Comparison of ENCODE assay signal across 21 mouse cellular contexts in genomic region chr16:76878576-76878975, GRCm38 (mm10).
DNase-seq lines count a peak whose midpoint lies in the region; ATAC-seq and TF ChIP-seq lines count a peak whose summit lies in the region.
"Had no signal": no experiment of that assay in that cellular context is flagged by ENCODE, and none has a peak within 500 bp of the region (broad histone marks: within the 10 kb centered on the region; RNA-seq: fewer than 3 reads in every experiment).

No protein-coding gene starts in this region.

- no peak overlapping the region for H3K9ac ChIP-seq in intestine, embryonic 15.5 days
- H3K9ac ChIP-seq in intestine, embryonic 16.5 days (ENCODE audit: low read depth, low read length), result no peak overlapping the region
- no peak overlapping the region for H3K9ac ChIP-seq in intestine, postnatal 0 days (ENCODE audit: low read depth, low read length)

- DNase-seq in spleen, adult 12 weeks (ENCODE audit: low spot score), result no peak
- no peak for DNase-seq in right cerebral cortex, adult 2 months (ENCODE audit: low spot score in 2 of 2)
- DNase-seq: adrenal gland, adult 2 months; adrenal gland, adult 8-10 months; adrenal gland, postnatal 10 days; adrenal gland, postnatal 14 days; adrenal gland, postnatal 25 days; adrenal gland, postnatal 36 days; B cell, adult 2 months; cerebellum, adult 11 months; cerebellum, adult 11-12 months; cerebellum, adult 18-20 months; cerebellum, adult 2 months had no signal

- H3K36me3 ChIP-seq in intestine, embryonic 15.5 days, result no peaks in the 10 kb centered on the region
- H3K36me3 ChIP-seq in intestine, embryonic 16.5 days (ENCODE audit: control insufficient read depth, insufficient read depth, low read length), result no peaks in the 10 kb centered on the region
- no peaks in the 10 kb centered on the region for H3K36me3 ChIP-seq in intestine, postnatal 0 days (ENCODE audit: control insufficient read depth, insufficient read depth)
- H3K36me3 ChIP-seq: G1E had no signal

- WGBS in intestine, embryonic 15.5 days, result 50% methylated on average over 2 of the region's 2 CpGs
- 68% methylated on average over 2 of the region's 2 CpGs for WGBS in intestine, embryonic 16.5 days
- 32% methylated on average over 2 of the region's 2 CpGs for WGBS in intestine, postnatal 0 days

- no peak overlapping the region for H3K4me3 ChIP-seq in intestine, embryonic 15.5 days (replicated peaks)
- H3K4me3 ChIP-seq in intestine, embryonic 16.5 days (ENCODE audit: low read length), result no peak overlapping the region
- H3K4me3 ChIP-seq in intestine, postnatal 0 days (ENCODE audit: low read depth, low read length), result no peak overlapping the region

- no peak overlapping the region for H3K27ac ChIP-seq in intestine, embryonic 15.5 days
- no peak overlapping the region for H3K27ac ChIP-seq in intestine, embryonic 16.5 days (ENCODE audit: low read length)
- H3K27ac ChIP-seq in intestine, postnatal 0 days (ENCODE audit: low read depth, low read length), result no peak overlapping the region; the same call in 1 of the 2 replicates

- H3K9me3 ChIP-seq in intestine, embryonic 15.5 days, result no peaks in the 10 kb centered on the region
- H3K9me3 ChIP-seq in intestine, embryonic 16.5 days (ENCODE audit: control insufficient read depth, low read length), result no peaks in the 10 kb centered on the region
- no peaks in the 10 kb centered on the region for H3K9me3 ChIP-seq in intestine, postnatal 0 days (ENCODE audit: control insufficient read depth)
- H3K9me3 ChIP-seq: G1E had no signal

- H3K4me1 ChIP-seq in intestine, embryonic 15.5 days (replicated peaks), result no peaks in the 10 kb centered on the region
- no peaks in the 10 kb centered on the region for H3K4me1 ChIP-seq in intestine, embryonic 16.5 days (ENCODE audit: control insufficient read depth, insufficient read depth, low read length)
- H3K4me1 ChIP-seq in intestine, postnatal 0 days (replicated peaks; ENCODE audit: control insufficient read depth, insufficient read depth, low read length), result no peaks in the 10 kb centered on the region

- TF ChIP-seq CTCF in intestine, postnatal 0 days (IDR thresholded peaks at IDR 0.05; ENCODE audit: low read depth), result no peak

- ATAC-seq in intestine, embryonic 15.5 days, result peak; percentile 59; the same call in 1 of the 2 replicates
- peak; percentile 66 for ATAC-seq in intestine, embryonic 16.5 days
- ATAC-seq in intestine, postnatal 0 days, result peak; percentile 92
- no peak for ATAC-seq in CD4-positive, CD25-positive, alpha-beta regulatory T cell, adult 4 months
- ATAC-seq: activated CD4-positive, CD25-positive, alpha-beta regulatory T cell, adult 4 months; Patski had no signal

- no peak overlapping the region for H3K4me2 ChIP-seq in intestine, embryonic 15.5 days (replicated peaks)
- H3K4me2 ChIP-seq in intestine, embryonic 16.5 days (ENCODE audit: low read depth, low read length), result no peak overlapping the region
- H3K4me2 ChIP-seq in intestine, postnatal 0 days (replicated peaks; ENCODE audit: low read depth), result no peak overlapping the region

- H3K27me3 ChIP-seq in intestine, embryonic 15.5 days (replicated peaks), result no peaks in the 10 kb centered on the region
- H3K27me3 ChIP-seq in intestine, embryonic 16.5 days (replicated peaks; ENCODE audit: control insufficient read depth, insufficient read depth, low read length), result no peaks in the 10 kb centered on the region
- no peaks in the 10 kb centered on the region for H3K27me3 ChIP-seq in intestine, postnatal 0 days (replicated peaks; ENCODE audit: control insufficient read depth, insufficient read depth, low read length)
- H3K27me3 ChIP-seq: CH12.LX had no signal
